ENCODE assay signal across 29 mouse cellular contexts in genomic region chr5:148863409-148863808, GRCm38 (mm10).
A peak's percentile ranks its signal among the peaks of the same experiment; 100 is the strongest.
DNase-seq lines count a peak whose midpoint lies in the region; ATAC-seq and TF ChIP-seq lines count a peak whose summit lies in the region.
"Had no signal": no experiment of that assay in that cellular context is flagged by ENCODE, and none has a peak within 500 bp of the region (broad histone marks: within the 10 kb centered on the region; RNA-seq: fewer than 3 reads in every experiment).

No protein-coding gene starts in this region.

- ATAC-seq in forebrain, postnatal 0 days: no peak
- peak; percentile 36; the same call in 1 of the 2 replicates for ATAC-seq in forebrain, embryonic 13.5 days
- ATAC-seq: hindbrain, embryonic 16.5 days; intestine, embryonic 15.5 days; Patski had no signal

- no peak overlapping the region for H3K4me2 ChIP-seq in forebrain, postnatal 0 days (ENCODE audit: low read depth)
- no peak overlapping the region for H3K4me2 ChIP-seq in forebrain, embryonic 13.5 days
- H3K4me2 ChIP-seq: embryonic facial prominence, embryonic 13.5 days; heart, embryonic 12.5 days; heart, embryonic 15.5 days; hindbrain, embryonic 13.5 days; intestine, embryonic 15.5 days had no signal

- no peak for DNase-seq in forebrain, embryonic 10.5 days (ENCODE audit: extremely low spot score, low spot score)
- DNase-seq in forebrain, postnatal 0 days: no peak
- DNase-seq in Muller cell, postnatal 12 days (ENCODE audit: inconsistent ontology term): peak; percentile 22
- no peak for DNase-seq in liver
- DNase-seq in kidney, adult 11 months: no peak
- DNase-seq: adrenal gland, postnatal 10 days; adrenal gland, postnatal 36 days; cerebellum, adult 11 months; cerebellum, adult 2 months; cerebellum, adult 9-11 months; cerebellum, postnatal 25 days; embryo, embryonic 11 days; gastrocnemius, adult 2 months; gastrocnemius, postnatal 14 days; heart, adult 11 months; heart, postnatal 10 days; heart, postnatal 36 days; kidney, adult 18-20 months had no signal

- TF ChIP-seq CTCF in forebrain, postnatal 0 days (IDR thresholded peaks at IDR 0.05; ENCODE audit: low read depth): no peak

- H3K4me3 ChIP-seq in forebrain, embryonic 10.5 days: no peak overlapping the region
- no peak overlapping the region for H3K4me3 ChIP-seq in forebrain, postnatal 0 days (ENCODE audit: low read depth, low read length)
- H3K4me3 ChIP-seq in forebrain, embryonic 13.5 days: no peak overlapping the region
- H3K4me3 ChIP-seq: embryonic facial prominence, embryonic 10.5 days; embryonic facial prominence, embryonic 13.5 days; erythroblast, embryonic 14.5 days; gastrocnemius, adult 2 months; heart, embryonic 12.5 days; heart, embryonic 15.5 days; hindbrain, embryonic 10.5 days; hindbrain, embryonic 13.5 days; intestine, embryonic 15.5 days had no signal

- H3K9ac ChIP-seq in forebrain, postnatal 0 days: no peak overlapping the region
- no peak overlapping the region for H3K9ac ChIP-seq in forebrain, embryonic 13.5 days
- H3K9ac ChIP-seq: embryonic facial prominence, embryonic 13.5 days; heart, embryonic 12.5 days; heart, embryonic 15.5 days; hindbrain, embryonic 13.5 days; intestine, embryonic 15.5 days had no signal

- H3K27me3 ChIP-seq in forebrain, embryonic 10.5 days (ENCODE audit: poor library complexity, severe bottlenecking): no peaks in the 10 kb centered on the region
- H3K27me3 ChIP-seq in forebrain, postnatal 0 days (ENCODE audit: insufficient read depth, low read length): no peaks in the 10 kb centered on the region
- H3K27me3 ChIP-seq in forebrain, embryonic 13.5 days: no peaks in the 10 kb centered on the region
- H3K27me3 ChIP-seq: heart, embryonic 12.5 days; heart, embryonic 15.5 days; hindbrain, embryonic 13.5 days; intestine, embryonic 15.5 days; Patski had no signal

- H3K9me3 ChIP-seq in forebrain, embryonic 10.5 days: no peaks in the 10 kb centered on the region
- no peaks in the 10 kb centered on the region for H3K9me3 ChIP-seq in forebrain, postnatal 0 days (ENCODE audit: low read length)
- no peaks in the 10 kb centered on the region for H3K9me3 ChIP-seq in forebrain, embryonic 13.5 days (replicated peaks)
- H3K9me3 ChIP-seq: embryonic facial prominence, embryonic 10.5 days; embryonic facial prominence, embryonic 13.5 days; heart, embryonic 12.5 days; heart, embryonic 15.5 days; hindbrain, embryonic 10.5 days; hindbrain, embryonic 13.5 days; intestine, embryonic 15.5 days had no signal

- 60% methylated on average over 6 of the region's 6 CpGs for WGBS in forebrain, embryonic 10.5 days
- WGBS in forebrain, postnatal 0 days: 29% methylated on average over 6 of the region's 6 CpGs
- 39% methylated on average over 6 of the region's 6 CpGs for WGBS in forebrain, embryonic 13.5 days

- H3K4me1 ChIP-seq in forebrain, embryonic 10.5 days: peaks cover 46% of the 10 kb centered on the region
- H3K4me1 ChIP-seq in forebrain, postnatal 0 days (ENCODE audit: insufficient read depth): peaks cover 6% of the 10 kb centered on the region; the same call in 1 of the 2 replicates
- peaks cover 31% of the 10 kb centered on the region for H3K4me1 ChIP-seq in forebrain, embryonic 13.5 days
- H3K4me1 ChIP-seq: heart, embryonic 12.5 days; heart, embryonic 15.5 days had no signal

- H3K27ac ChIP-seq in forebrain, embryonic 10.5 days: peak overlapping the region; percentile 61
- no peak overlapping the region for H3K27ac ChIP-seq in forebrain, postnatal 0 days (ENCODE audit: low read depth, low read length)
- no peak overlapping the region; the same call in 1 of the 2 replicates for H3K27ac ChIP-seq in forebrain, embryonic 13.5 days
- H3K27ac ChIP-seq: embryonic facial prominence, embryonic 10.5 days; embryonic facial prominence, embryonic 13.5 days; gastrocnemius, adult 2 months; heart, embryonic 15.5 days; hindbrain, embryonic 10.5 days; hindbrain, embryonic 13.5 days; intestine, embryonic 15.5 days had no signal

- H3K36me3 ChIP-seq in forebrain, embryonic 10.5 days (replicated peaks): no peaks in the 10 kb centered on the region
- no peaks in the 10 kb centered on the region for H3K36me3 ChIP-seq in forebrain, postnatal 0 days (ENCODE audit: insufficient read depth)
- no peaks in the 10 kb centered on the region for H3K36me3 ChIP-seq in forebrain, embryonic 13.5 days (ENCODE audit: poor library complexity, severe bottlenecking)
- H3K36me3 ChIP-seq: embryonic facial prominence, embryonic 10.5 days; embryonic facial prominence, embryonic 13.5 days; heart, embryonic 12.5 days; heart, embryonic 15.5 days; hindbrain, embryonic 10.5 days; hindbrain, embryonic 13.5 days; intestine, embryonic 15.5 days had no signal
